Mouse (Mus musculus): ENCODE data around the gene Dok5.

Gene Dok5

DNA sequence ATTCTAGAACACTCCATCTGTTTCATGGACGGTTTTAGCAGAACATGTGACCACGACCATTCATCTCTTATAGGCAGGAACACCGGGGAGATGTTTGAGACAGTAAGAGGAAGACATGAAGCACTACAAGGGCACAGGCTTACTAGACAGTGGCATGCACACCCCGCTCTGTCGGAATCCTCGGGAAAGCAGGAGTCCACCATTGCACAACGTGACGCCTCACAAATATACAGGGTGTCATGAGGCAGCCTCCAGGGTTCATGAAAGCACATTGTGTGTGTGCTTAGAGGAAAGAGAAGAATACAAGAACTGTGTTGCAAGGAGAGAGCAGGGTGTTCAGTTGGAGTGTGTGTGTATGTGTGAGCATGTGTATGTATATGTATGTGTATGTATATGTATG lies 184.0 kb downstream of the Dok5 start:
- DNase-seq (ENCODE audit: extremely low read depth, insufficient read length, low spot score) = no peak

DNA sequence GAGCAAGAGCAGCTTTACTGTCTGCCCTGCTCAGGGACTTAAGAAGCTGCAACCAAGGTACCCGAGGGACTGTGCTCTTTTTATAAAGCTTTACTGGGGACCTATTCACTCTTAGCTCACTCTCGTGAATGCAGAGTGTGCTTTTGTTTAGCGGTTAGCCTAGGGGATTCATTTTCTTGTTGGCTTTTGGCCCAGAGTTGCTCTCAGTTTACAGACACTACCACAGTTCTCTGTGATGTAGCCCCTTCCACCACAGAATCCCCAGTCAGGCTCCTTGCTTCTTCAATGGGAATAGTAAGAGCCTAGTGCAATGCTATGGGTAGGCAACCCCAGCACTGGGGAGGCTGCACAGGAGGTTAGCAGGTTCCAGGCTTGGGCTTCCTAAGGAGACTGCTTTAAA lies 190.7 kb downstream of the Dok5 start:
- DNase-seq (ENCODE audit: extremely low read depth, insufficient read length, low spot score) = no peak

DNA sequence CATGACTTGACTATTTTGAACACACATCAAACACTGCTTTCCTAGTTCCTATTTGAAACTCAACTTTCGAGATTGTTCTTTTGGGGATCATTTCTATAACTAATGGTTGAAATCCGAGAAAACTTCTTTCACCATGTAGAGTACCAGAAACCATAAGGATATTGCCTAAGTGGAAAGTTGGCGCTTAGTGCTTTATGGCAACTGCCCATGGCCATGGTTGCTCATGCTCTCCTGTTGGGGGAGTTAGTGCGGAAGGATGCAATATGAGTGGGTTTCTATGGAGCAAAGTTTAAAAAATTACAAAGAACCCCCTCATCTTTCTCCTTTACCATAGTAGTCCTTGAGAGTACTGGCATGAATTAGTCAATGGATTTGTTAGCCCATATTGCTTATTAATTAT lies 192.5 kb downstream of the Dok5 start:
- DNase-seq (ENCODE audit: extremely low read depth, insufficient read length, low spot score) = no peak

DNA sequence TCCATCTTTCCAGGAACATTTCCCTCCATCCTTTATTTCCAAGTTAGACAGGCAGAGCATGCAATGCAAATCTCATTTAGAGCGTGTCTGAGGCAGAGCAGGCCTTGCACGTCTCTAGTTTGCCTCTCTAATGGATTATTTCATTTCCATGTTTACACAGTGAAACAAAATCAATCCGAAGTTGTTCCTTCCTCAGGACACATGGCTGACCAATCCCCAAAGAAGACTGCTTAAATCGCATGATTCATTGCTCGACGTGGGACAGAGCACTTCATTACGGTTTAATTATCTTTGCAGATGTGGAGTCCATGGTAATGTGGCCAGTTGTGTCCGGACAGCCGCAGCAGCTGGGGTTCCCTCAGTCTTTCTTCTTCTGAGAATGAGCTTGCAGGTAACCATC lies 194.6 kb downstream of the Dok5 start:
- no peak for DNase-seq (ENCODE audit: extremely low read depth, insufficient read length, low spot score)

Measured in 3134 (cell line).